Mouse (Mus musculus) brain, embryonic 14.5 days (tissue): ENCODE measurements around the gene Skp2.

ENCODE experiments used
- CTCF ChIP-seq: fragments of 200-500 bp; IDR thresholded peaks from 2 replicates; pipeline ENCODE4 v1.5.1; 2012; ENCODE audit warnings: inconsistent platforms, mild to moderate bottlenecking, moderate library complexity, borderline replicate concordance; ENCODE audit not compliant: insufficient read depth, insufficient read length; ENCODE audit errors: extremely low read depth
- POLR2A ChIP-seq: fragments of 200-500 bp; IDR thresholded peaks from 2 replicates; pipeline ENCODE4 v1.6.1; 2012; ENCODE audit warnings: mild to moderate bottlenecking, inconsistent platforms, borderline replicate concordance; ENCODE audit not compliant: poor library complexity, insufficient read depth, insufficient read length, severe bottlenecking; ENCODE audit errors: extremely low read depth

DNA sequence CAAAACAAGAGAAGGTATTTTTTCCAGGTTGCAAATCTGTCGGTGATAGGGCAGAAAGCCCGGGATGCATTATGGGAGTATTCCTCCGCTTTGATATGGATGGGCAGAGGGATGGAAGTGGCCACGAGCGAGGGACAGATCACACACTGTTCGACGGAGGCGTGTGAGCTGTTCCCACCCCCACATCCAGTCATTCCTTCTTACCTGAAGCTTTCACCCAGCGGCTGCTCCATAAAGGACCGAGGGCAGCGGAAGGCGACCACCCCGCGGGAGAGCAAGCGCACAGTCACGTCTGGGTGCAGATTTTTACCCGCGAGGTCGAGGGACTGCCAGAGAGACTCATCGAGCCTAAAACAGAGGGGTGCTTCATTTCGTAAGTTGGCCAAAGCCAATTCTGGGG, 30.4 kb downstream of the Skp2 start:
- TF ChIP-seq CTCF (no peak), POLR2A (no peak)
